Mouse (Mus musculus) midbrain, embryonic 16.5 days (tissue): Measurements from ENCODE around the gene Gm10198. TPM values are rescaled to one million over a fixed set of nuclear protein-coding genes. Genes with fewer than 3 reads are reported as not detected.

Experiments used
- ATAC-seq: fragments of 200-750 bp; cut with Nextera tagmentation; 2 replicates; pipeline ENCODE4 v1.8.0; 2017; ENCODE audit warnings: moderate TSS enrichment
- H3K27ac ChIP-seq: fragments of 300-500 bp; sonication (generic); 2 replicates; pipeline ENCODE4 v1.5.1; 2014; ENCODE audit warnings: mild to moderate bottlenecking, low read length, mixed read lengths
- H3K27me3 ChIP-seq: fragments of 300-500 bp; sonication (generic); 2 replicates; pipeline ENCODE4 v1.6.1; 2014; ENCODE audit warnings: low read depth, low read length, mixed read lengths; ENCODE audit not compliant: control insufficient read depth, insufficient read depth
- H3K36me3 ChIP-seq: fragments of 300-500 bp; sonication (generic); 2 replicates; pipeline ENCODE4 v1.6.1; 2014; ENCODE audit warnings: mild to moderate bottlenecking, low read length, moderate library complexity, mixed read lengths; ENCODE audit not compliant: control insufficient read depth, insufficient read depth
- H3K4me1 ChIP-seq: fragments of 300-500 bp; sonication (generic); 2 replicates; pipeline ENCODE4 v1.6.1; 2014; ENCODE audit warnings: mild to moderate bottlenecking, low read length, mixed read lengths; ENCODE audit not compliant: control insufficient read depth, insufficient read depth
- H3K4me2 ChIP-seq: fragments of 300-500 bp; sonication (generic); 2 replicates; pipeline ENCODE4 v1.6.1; 2014; ENCODE audit warnings: mild to moderate bottlenecking, low read length, mixed read lengths
- H3K4me3 ChIP-seq: fragments of 300-500 bp; sonication (generic); 2 replicates; pipeline ENCODE4 v1.5.1; 2014; ENCODE audit warnings: low read depth, mild to moderate bottlenecking, low read length, moderate library complexity, mixed read lengths
- H3K9ac ChIP-seq: fragments of 300-500 bp; sonication (generic); 2 replicates; pipeline ENCODE4 v1.6.1; 2014; ENCODE audit warnings: low read depth, low read length, mixed read lengths
- H3K9me3 ChIP-seq: fragments of 300-500 bp; sonication (generic); replicated peaks from 2 replicates; pipeline ENCODE4 v1.6.1; 2014; ENCODE audit warnings: mild to moderate bottlenecking, low read length, mixed read lengths; ENCODE audit not compliant: control insufficient read depth, poor library complexity, severe bottlenecking
- WGBS: fragments of 180-500 bp; shearing (Covaris S2); extraction: QIAGEN DNeasy Blood & Tissue Kit; methylation state at CpG from one replicate; pipeline ENCODE4 v1.1.7; 2014; 5-methylcytosine and 5-hydroxymethylcytosine counted together
- polyA plus RNA-seq: library from polyadenylated mRNA; unstranded; fragments of >200 nt; fragmentation: Nextera tagmentation; extraction: Ambion mirVana; gene quantifications from 2 replicates; pipeline ENCODE4 v1.2.1, GENCODE M21; 2015

Gene Gm10198
- polyA plus RNA-seq, 1 experiment from 2014 or later = not detected

GRCm38 (mm10) chr13:111577177-111577576 is 15.4 kb upstream of the Gm10198 start:
- Histone ChIP-seq H3K27me3 (no peaks in the 10 kb centered on the region), H3K4me2 (no peak overlapping the region), H3K27ac (no peak overlapping the region), H3K36me3 (no peaks in the 10 kb centered on the region), H3K9ac (no peak overlapping the region), H3K4me1 (no peaks in the 10 kb centered on the region), H3K4me3 (no peak overlapping the region), H3K9me3 (peaks cover 2% of the 10 kb centered on the region; the same call in 1 of the 2 replicates)
- ATAC-seq = no peak
- WGBS = 98% methylated on average over 11 of the region's 11 CpGs

- no peaks in the 10 kb centered on the region for H3K4me1 ChIP-seq
- no peak overlapping the region for H3K27ac ChIP-seq
- 93% methylated on average over 10 of the region's 10 CpGs for WGBS
- no peak for ATAC-seq
- H3K4me2 ChIP-seq = no peak overlapping the region
- H3K27me3 ChIP-seq = no peaks in the 10 kb centered on the region
- H3K9me3 ChIP-seq = peaks cover 2% of the 10 kb centered on the region; the same call in 1 of the 2 replicates
- no peak overlapping the region for H3K4me3 ChIP-seq
- no peaks in the 10 kb centered on the region for H3K36me3 ChIP-seq
- H3K9ac ChIP-seq = no peak overlapping the region
Measured at GRCm38 (mm10) chr13:111580054-111580453, 12.5 kb upstream of the Gm10198 start.

GRCm38 (mm10) chr13:111598111-111598510 is 5.5 kb downstream of the Gm10198 start:
- Histone ChIP-seq H3K9ac (no peak overlapping the region), H3K9me3 (no peaks in the 10 kb centered on the region), H3K4me2 (no peak overlapping the region), H3K36me3 (no peaks in the 10 kb centered on the region), H3K27me3 (no peaks in the 10 kb centered on the region), H3K27ac (no peak overlapping the region), H3K4me1 (no peaks in the 10 kb centered on the region), H3K4me3 (no peak overlapping the region)
- whole genome bisulfite sequencing = 86% methylated on average over 7 of the region's 7 CpGs
- no peak for ATAC-seq

GRCm38 (mm10) chr13:111601383-111601782 is 8.8 kb downstream of the Gm10198 start:
- Histone ChIP-seq H3K27ac (no peak overlapping the region), H3K9me3 (no peaks in the 10 kb centered on the region), H3K27me3 (no peaks in the 10 kb centered on the region), H3K36me3 (no peaks in the 10 kb centered on the region), H3K9ac (no peak overlapping the region), H3K4me2 (no peak overlapping the region), H3K4me1 (no peaks in the 10 kb centered on the region), H3K4me3 (no peak overlapping the region)
- WGBS = 81% methylated on average over 4 of the region's 4 CpGs
- no peak for ATAC-seq

GRCm38 (mm10) chr13:111604826-111605225 is 12.2 kb downstream of the Gm10198 start:
- H3K9ac ChIP-seq = no peak overlapping the region
- H3K27me3 ChIP-seq = no peaks in the 10 kb centered on the region
- no peak overlapping the region for H3K4me3 ChIP-seq
- WGBS = 93% methylated on average over 5 of the region's 5 CpGs
- H3K36me3 ChIP-seq = no peaks in the 10 kb centered on the region
- no peaks in the 10 kb centered on the region for H3K4me1 ChIP-seq
- ATAC-seq = no peak
- H3K9me3 ChIP-seq = no peaks in the 10 kb centered on the region
- H3K4me2 ChIP-seq = no peak overlapping the region
- H3K27ac ChIP-seq = no peak overlapping the region

GRCm38 (mm10) chr13:111616168-111617125 is 23.9 kb downstream of the Gm10198 start:
- H3K4me2 ChIP-seq = no peak overlapping the region
- 85% methylated on average over 13 of the region's 13 CpGs for WGBS
- 0 out of 2 replicates have a peak, but pooled peaks have one; percentile 39 for ATAC-seq
- H3K27me3 ChIP-seq = no peaks in the 10 kb centered on the region
- no peak overlapping the region for H3K27ac ChIP-seq
- H3K4me3 ChIP-seq = no peak overlapping the region
- no peaks in the 10 kb centered on the region for H3K9me3 ChIP-seq
- H3K4me1 ChIP-seq = no peaks in the 10 kb centered on the region
- H3K9ac ChIP-seq = no peak overlapping the region
- no peaks in the 10 kb centered on the region for H3K36me3 ChIP-seq

- Histone ChIP-seq H3K9me3 (no peaks in the 10 kb centered on the region), H3K9ac (no peak overlapping the region), H3K27me3 (no peaks in the 10 kb centered on the region), H3K36me3 (no peaks in the 10 kb centered on the region), H3K27ac (no peak overlapping the region), H3K4me2 (no peak overlapping the region), H3K4me3 (no peak overlapping the region), H3K4me1 (no peaks in the 10 kb centered on the region)
- 83% methylated on average over 4 of the region's 4 CpGs for WGBS
- no peak for ATAC-seq
Measured at GRCm38 (mm10) chr13:111620433-111620832, 27.8 kb downstream of the Gm10198 start.

GRCm38 (mm10) chr13:111622425-111622824 is 29.8 kb downstream of the Gm10198 start:
- Histone ChIP-seq H3K4me1 (no peaks in the 10 kb centered on the region), H3K4me3 (no peak overlapping the region), H3K9ac (no peak overlapping the region), H3K9me3 (no peaks in the 10 kb centered on the region), H3K27ac (no peak overlapping the region), H3K36me3 (no peaks in the 10 kb centered on the region), H3K27me3 (no peaks in the 10 kb centered on the region), H3K4me2 (no peak overlapping the region)
- ATAC-seq = no peak
- WGBS = 92% methylated on average over 3 of the region's 3 CpGs

- Histone ChIP-seq H3K4me1 (no peaks in the 10 kb centered on the region), H3K4me3 (no peak overlapping the region), H3K4me2 (no peak overlapping the region), H3K9me3 (no peaks in the 10 kb centered on the region), H3K36me3 (no peaks in the 10 kb centered on the region), H3K9ac (no peak overlapping the region), H3K27me3 (no peaks in the 10 kb centered on the region), H3K27ac (no peak overlapping the region)
- WGBS = 93% methylated on average over 7 of the region's 7 CpGs
- no peak for ATAC-seq
Measured at GRCm38 (mm10) chr13:111623112-111623511, 30.5 kb downstream of the Gm10198 start.
